Mouse (Mus musculus): Measurements from ENCODE around the gene Hvcn1. TPM values are rescaled to one million over a fixed set of nuclear protein-coding genes. Genes with fewer than 3 reads are reported as not detected.

Gene Hvcn1
- polyA plus RNA-seq, 1 experiment from 2014 or later, result 6.7 TPM

DNA sequence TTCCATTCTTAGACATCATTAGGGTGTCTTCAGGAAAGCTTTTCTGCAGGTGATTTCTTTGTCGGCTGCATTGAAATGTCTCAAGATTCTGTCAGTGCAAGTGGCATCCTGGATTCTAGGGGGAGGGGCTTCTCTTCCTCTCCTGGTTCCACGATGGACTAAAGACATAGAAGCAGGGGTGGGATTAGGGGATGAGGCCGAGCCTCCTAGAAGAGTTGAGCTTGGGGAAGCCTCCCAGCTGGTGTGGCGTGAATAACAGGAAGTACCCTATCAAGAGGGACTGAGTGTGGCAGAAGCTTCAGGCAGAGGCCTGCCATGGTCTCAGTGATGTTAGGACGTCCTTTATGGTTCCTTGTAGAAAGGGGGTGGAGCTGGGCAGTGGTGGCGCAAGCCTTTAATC is 24.8 kb downstream of the Hvcn1 start:
- peaks cover 9% of the 10 kb centered on the region; the same call in 1 of the 2 replicates for H3K36me3 ChIP-seq
- H3K4me3 ChIP-seq, result no peak overlapping the region
- H3K9me3 ChIP-seq, result peaks cover 4% of the 10 kb centered on the region; the same call in 1 of the 2 replicates
- no peaks in the 10 kb centered on the region for H3K27me3 ChIP-seq (ENCODE audit: insufficient read depth, poor library complexity, severe bottlenecking)
- WGBS, result 55% methylated on average over 6 of the region's 6 CpGs
- peaks cover 27% of the 10 kb centered on the region for H3K4me1 ChIP-seq
- H3K27ac ChIP-seq, result no peak overlapping the region
- DNase-seq (ENCODE audit: low spot score), result no peak

GRCm38 (mm10) chr5:122232004-122232403 is 25.4 kb downstream of the Hvcn1 start:
- Histone ChIP-seq H3K36me3 (peaks cover 9% of the 10 kb centered on the region; the same call in 1 of the 2 replicates), H3K27me3 (ENCODE audit: insufficient read depth, poor library complexity, severe bottlenecking) (no peaks in the 10 kb centered on the region), H3K4me3 (no peak overlapping the region), H3K27ac (no peak overlapping the region), H3K9me3 (peaks cover 4% of the 10 kb centered on the region; the same call in 1 of the 2 replicates), H3K4me1 (peaks cover 27% of the 10 kb centered on the region)
- DNase-seq (ENCODE audit: low spot score), result no peak
- 75% methylated on average over 5 of the region's 5 CpGs for WGBS

DNA sequence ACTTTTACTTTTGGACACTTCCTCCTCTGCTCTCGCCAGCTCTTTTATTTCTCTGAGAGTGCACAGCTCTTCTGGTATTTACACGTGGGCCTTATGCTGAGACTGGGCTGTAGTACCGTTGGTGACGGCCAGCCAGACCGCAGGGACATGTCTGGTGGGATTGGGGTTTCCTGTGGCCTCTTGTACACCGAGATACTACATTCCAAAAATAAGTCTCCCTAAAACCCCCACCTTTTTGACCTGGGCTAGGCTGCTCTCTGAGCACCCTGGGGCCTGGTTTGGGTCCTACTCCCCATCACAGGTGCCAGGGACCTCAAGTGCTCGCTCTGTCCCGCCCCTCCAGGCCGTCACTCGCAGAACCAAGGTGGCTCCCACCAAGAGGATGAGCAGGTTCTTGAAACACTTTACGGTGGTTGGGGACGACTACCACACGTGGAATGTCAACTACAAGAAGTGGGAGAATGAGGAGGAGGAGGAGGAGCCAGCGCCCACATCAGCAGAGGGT is 26.5 kb downstream of the Hvcn1 start:
- no peak for DNase-seq (ENCODE audit: low spot score)
- H3K36me3 ChIP-seq, result peaks cover 3% of the 10 kb centered on the region; the same call in 1 of the 2 replicates
- H3K4me3 ChIP-seq, result no peak overlapping the region
- H3K4me1 ChIP-seq, result peaks cover 27% of the 10 kb centered on the region
- no peak overlapping the region for H3K27ac ChIP-seq
- no peaks in the 10 kb centered on the region for H3K27me3 ChIP-seq (ENCODE audit: insufficient read depth, poor library complexity, severe bottlenecking)
- H3K9me3 ChIP-seq, result peaks cover 2% of the 10 kb centered on the region; the same call in 1 of the 2 replicates
- WGBS, result 77% methylated on average over 14 of the region's 14 CpGs

DNA sequence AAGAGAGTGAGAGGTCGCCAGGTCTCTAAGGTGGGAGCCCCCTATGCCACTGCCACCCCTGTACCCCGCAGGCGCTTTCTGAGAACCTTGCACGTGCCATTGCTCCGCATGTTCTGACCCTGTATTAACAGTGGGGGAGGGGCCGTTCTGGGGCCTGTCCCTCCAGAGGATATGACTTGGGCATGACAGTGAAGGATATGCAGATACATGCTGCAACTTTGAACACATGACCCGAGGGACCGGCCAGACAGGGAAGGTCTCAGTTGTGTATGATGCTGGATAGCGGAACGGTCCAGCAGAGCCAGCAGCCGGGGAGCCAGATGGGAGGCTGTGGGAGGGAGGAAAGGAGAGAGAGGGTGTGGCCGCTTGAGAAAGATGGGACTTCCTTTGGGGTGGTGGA is 27.1 kb downstream of the Hvcn1 start:
- no peak for DNase-seq (ENCODE audit: low spot score)
- 0 out of 2 replicates have a peak, but pooled peaks cover under 1% of the 10 kb centered on the region for H3K36me3 ChIP-seq
- 81% methylated on average over 12 of the region's 12 CpGs for WGBS
- H3K4me3 ChIP-seq, result no peak overlapping the region
- H3K4me1 ChIP-seq, result peaks cover 28% of the 10 kb centered on the region
- no peak overlapping the region for H3K27ac ChIP-seq
- H3K27me3 ChIP-seq (ENCODE audit: insufficient read depth, poor library complexity, severe bottlenecking), result no peaks in the 10 kb centered on the region
- no peaks in the 10 kb centered on the region for H3K9me3 ChIP-seq

- peaks cover 8% of the 10 kb centered on the region; the same call in 1 of the 2 replicates for H3K36me3 ChIP-seq
- 81% methylated on average over 9 of the region's 9 CpGs for WGBS
- H3K9me3 ChIP-seq, result no peaks in the 10 kb centered on the region
- H3K4me1 ChIP-seq, result peaks cover 34% of the 10 kb centered on the region
- no peaks in the 10 kb centered on the region for H3K27me3 ChIP-seq (ENCODE audit: insufficient read depth, poor library complexity, severe bottlenecking)
- DNase-seq (ENCODE audit: low spot score), result no peak
- H3K4me3 ChIP-seq, result no peak overlapping the region
- 0 out of 2 replicates have a peak overlapping the region, but pooled peaks have one; percentile 2 for H3K27ac ChIP-seq
These were observed 28.0 kb downstream of the Hvcn1 start for GRCm38 (mm10) chr5:122234319-122235195.

- Histone ChIP-seq H3K27ac (0 out of 2 replicates have a peak overlapping the region, but pooled peaks have one; percentile 2), H3K27me3 (ENCODE audit: insufficient read depth, poor library complexity, severe bottlenecking) (no peaks in the 10 kb centered on the region), H3K36me3 (peaks cover 12% of the 10 kb centered on the region; the same call in 1 of the 2 replicates), H3K4me1 (peaks cover 36% of the 10 kb centered on the region), H3K4me3 (no peak overlapping the region), H3K9me3 (no peaks in the 10 kb centered on the region)
- DNase-seq (ENCODE audit: low spot score), result no peak
- 71% methylated on average over 9 of the region's 9 CpGs for WGBS
These were observed 28.7 kb downstream of the Hvcn1 start for GRCm38 (mm10) chr5:122235196-122235836.

- Histone ChIP-seq H3K36me3 (peaks cover 28% of the 10 kb centered on the region), H3K4me3 (no peak overlapping the region), H3K4me1 (peaks cover 33% of the 10 kb centered on the region), H3K9me3 (no peaks in the 10 kb centered on the region), H3K27ac (no peak overlapping the region), H3K27me3 (ENCODE audit: insufficient read depth, poor library complexity, severe bottlenecking) (no peaks in the 10 kb centered on the region)
- 68% methylated on average over 5 of the region's 5 CpGs for WGBS
- DNase-seq (ENCODE audit: low spot score), result no peak
These were observed 30.6 kb downstream of the Hvcn1 start for GRCm38 (mm10) chr5:122237200-122237599.

DNA sequence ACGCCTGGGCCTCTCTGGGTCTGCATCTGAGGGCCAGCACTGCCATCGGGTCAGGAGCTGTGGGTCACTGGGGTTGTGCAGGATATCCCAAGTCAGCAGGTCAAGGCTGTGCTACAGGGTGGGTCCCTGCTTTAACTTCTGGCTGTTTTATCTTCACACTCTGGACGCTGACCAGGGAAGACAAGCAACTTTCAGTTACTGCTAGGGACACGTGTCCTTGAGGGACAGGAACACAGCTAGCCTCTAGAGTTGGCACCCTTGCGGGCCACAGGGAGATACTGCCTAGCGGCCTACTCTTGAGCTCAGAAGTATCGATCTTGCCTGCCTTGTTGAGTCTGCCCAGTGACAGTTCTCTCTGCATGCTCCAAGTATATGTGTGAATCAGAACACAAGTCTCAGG is 33.0 kb downstream of the Hvcn1 start:
- no peak overlapping the region for H3K4me3 ChIP-seq
- no peak overlapping the region for H3K27ac ChIP-seq
- no peaks in the 10 kb centered on the region for H3K27me3 ChIP-seq (ENCODE audit: insufficient read depth, poor library complexity, severe bottlenecking)
- DNase-seq (ENCODE audit: low spot score), result no peak
- peaks cover 30% of the 10 kb centered on the region for H3K36me3 ChIP-seq
- H3K9me3 ChIP-seq, result no peaks in the 10 kb centered on the region
- peaks cover 20% of the 10 kb centered on the region for H3K4me1 ChIP-seq
- WGBS, result 63% methylated on average over 7 of the region's 7 CpGs

DNA sequence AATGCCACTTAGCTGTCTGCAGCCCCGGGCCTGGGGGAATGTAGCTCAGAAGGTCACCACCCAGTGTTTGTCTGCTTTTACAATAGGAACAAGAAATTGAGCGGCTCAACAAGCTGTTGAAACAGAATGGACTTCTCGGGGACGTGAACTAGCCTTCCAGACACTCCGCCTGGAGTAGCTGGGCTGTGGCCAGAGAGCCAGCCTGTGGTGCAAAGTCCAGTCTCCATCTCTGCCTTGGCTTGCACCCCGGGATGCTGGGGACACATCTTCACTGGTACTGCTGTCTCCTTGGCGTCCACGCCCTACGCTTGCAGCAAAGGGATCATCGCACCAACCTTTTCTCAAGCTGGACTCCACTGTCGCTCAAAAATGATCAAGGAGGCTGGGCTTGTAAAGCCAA is 33.9 kb downstream of the Hvcn1 start:
- peaks cover 19% of the 10 kb centered on the region for H3K4me1 ChIP-seq
- no peaks in the 10 kb centered on the region for H3K27me3 ChIP-seq (ENCODE audit: insufficient read depth, poor library complexity, severe bottlenecking)
- WGBS, result 87% methylated on average over 11 of the region's 11 CpGs
- no peak overlapping the region for H3K4me3 ChIP-seq
- no peaks in the 10 kb centered on the region for H3K9me3 ChIP-seq
- H3K27ac ChIP-seq, result no peak overlapping the region
- peaks cover 30% of the 10 kb centered on the region for H3K36me3 ChIP-seq
- no peak for DNase-seq (ENCODE audit: low spot score)

- H3K4me3 ChIP-seq, result no peak overlapping the region
- no peak overlapping the region for H3K27ac ChIP-seq
- no peaks in the 10 kb centered on the region for H3K27me3 ChIP-seq (ENCODE audit: insufficient read depth, poor library complexity, severe bottlenecking)
- WGBS, result 91% methylated on average over 1 of the region's 1 CpGs
- H3K36me3 ChIP-seq, result peaks cover 30% of the 10 kb centered on the region
- DNase-seq (ENCODE audit: low spot score), result no peak
- H3K4me1 ChIP-seq, result peaks cover 19% of the 10 kb centered on the region
- H3K9me3 ChIP-seq, result no peaks in the 10 kb centered on the region
These were observed 34.4 kb downstream of the Hvcn1 start for GRCm38 (mm10) chr5:122240989-122241388.

GRCm38 (mm10) chr5:122242521-122243123 is 36.0 kb downstream of the Hvcn1 start:
- no peak for DNase-seq (ENCODE audit: low spot score)
- no peaks in the 10 kb centered on the region for H3K27me3 ChIP-seq (ENCODE audit: insufficient read depth, poor library complexity, severe bottlenecking)
- peaks cover 33% of the 10 kb centered on the region for H3K36me3 ChIP-seq
- H3K27ac ChIP-seq, result no peak overlapping the region
- H3K4me1 ChIP-seq, result peaks cover 23% of the 10 kb centered on the region
- no peak overlapping the region for H3K4me3 ChIP-seq
- H3K9me3 ChIP-seq, result no peaks in the 10 kb centered on the region
- WGBS, result 86% methylated on average over 6 of the region's 6 CpGs

DNA sequence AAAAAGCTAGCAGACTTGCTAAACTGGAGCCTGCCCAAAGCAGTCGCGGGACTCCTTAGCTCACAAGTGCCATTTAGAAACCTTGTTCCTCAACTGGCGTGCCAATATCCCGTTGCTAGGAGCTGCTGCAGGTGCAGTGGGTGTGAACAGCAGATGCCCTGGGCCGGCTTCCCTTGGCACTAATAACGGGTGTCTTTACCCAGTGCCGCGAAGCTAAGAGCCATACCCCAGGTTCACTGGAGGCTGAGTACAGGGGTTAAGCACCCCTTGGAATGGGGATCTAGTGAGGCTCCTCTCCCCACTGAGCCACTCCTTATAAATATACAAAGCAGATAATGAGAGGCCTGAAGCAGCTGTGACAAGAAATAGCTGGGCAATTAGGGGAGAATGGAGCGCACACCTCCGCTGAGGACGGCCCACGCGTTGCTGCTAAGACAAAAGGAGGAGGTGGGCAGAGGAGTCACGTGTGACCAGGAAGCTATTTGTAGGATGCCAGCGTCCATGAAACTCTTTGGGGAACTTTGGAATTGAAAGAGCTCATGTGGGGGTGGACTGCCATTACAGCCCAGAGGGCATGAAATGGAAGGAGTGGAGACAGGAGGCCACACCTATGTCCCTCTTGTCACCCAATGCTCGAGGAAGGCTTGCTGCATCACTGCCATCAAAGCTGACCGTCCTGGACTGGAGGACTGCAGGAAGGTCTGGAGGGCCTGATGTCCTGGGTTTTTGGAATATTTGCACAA is 37.3 kb downstream of the Hvcn1 start:
- H3K36me3 ChIP-seq, result peaks cover 38% of the 10 kb centered on the region
- no peaks in the 10 kb centered on the region for H3K9me3 ChIP-seq
- peaks cover 22% of the 10 kb centered on the region for H3K4me1 ChIP-seq
- no peak for DNase-seq (ENCODE audit: low spot score)
- no peak overlapping the region for H3K4me3 ChIP-seq
- H3K27ac ChIP-seq, result no peak overlapping the region
- WGBS, result 86% methylated on average over 17 of the region's 17 CpGs
- no peaks in the 10 kb centered on the region for H3K27me3 ChIP-seq (ENCODE audit: insufficient read depth, poor library complexity, severe bottlenecking)
